Mouse (Mus musculus): ENCODE data around the gene Olfr115. TPM values are rescaled to one million over a fixed set of nuclear protein-coding genes. Genes with fewer than 3 reads are reported as not detected.

The Olfr115 gene
- not detected for polyA plus RNA-seq (2017; shearing (Covaris generic))

GRCm38 (mm10) chr17:37627009-37627408, at the start of gene Olfr115, which contains the start of gene Olfr116:
Olfr115 (minus strand) TSS chr17:37627109.
Olfr116 (minus strand) TSS chr17:37627199.

GRCm38 (mm10) chr17:37666688-37667087, 39.8 kb upstream of the Olfr115 start, which contains the start of gene Olfr118:
Olfr118 (plus strand) TSS chr17:37666988.

GRCm38 (mm10) chr17:37663682-37664081, 36.8 kb upstream of the Olfr115 start, which contains the start of gene Olfr117:
Olfr117 (minus strand) TSS chr17:37663782.

GRCm38 (mm10) chr17:37592643-37593042, 34.3 kb downstream of the Olfr115 start, which contains the start of gene Olfr114:
Olfr114 (minus strand) TSS chr17:37592743.

GRCm38 (mm10) chr17:37577563-37577962, 49.3 kb downstream of the Olfr115 start, which contains the start of gene Olfr113:
Olfr113 (minus strand) TSS chr17:37577663.

GRCm38 (mm10) chr17:37569351-37569750, 57.6 kb downstream of the Olfr115 start, which contains the start of gene Olfr112:
Olfr112 (minus strand) TSS chr17:37569451.

Other genes starting within 250 kb of the Olfr115 start
- gene Olfr105-ps, start 248.1 kb downstream of the Olfr115 start, polyA plus RNA-seq (2017; shearing (Covaris generic)), result not detected
- not detected for gene Olfr106-ps, start 236.7 kb downstream of the Olfr115 start, polyA plus RNA-seq (2017; shearing (Covaris generic))
- gene Olfr107, start 227.9 kb downstream of the Olfr115 start, polyA plus RNA-seq (2017; shearing (Covaris generic)), result under 1 TPM; 0.04 to 0.09 TPM
- not detected for gene Olfr108, start 181.6 kb downstream of the Olfr115 start, polyA plus RNA-seq (2017; shearing (Covaris generic))
- under 1 TPM in 1 of 2 experiments, not detected in 1; 0.10 TPM for gene Olfr109, start 168.2 kb downstream of the Olfr115 start, polyA plus RNA-seq (2017; shearing (Covaris generic))
- gene H2-M2, start 143.6 kb downstream of the Olfr115 start, polyA plus RNA-seq (2017; shearing (Covaris generic)), result 1 to 10 TPM in 1 of 2 experiments, under 1 TPM in 1; 0.37 to 2.2 TPM
- not detected for gene Olfr110, start 134.6 kb downstream of the Olfr115 start, polyA plus RNA-seq (2017; shearing (Covaris generic))
- gene Olfr111, start 119.1 kb downstream of the Olfr115 start, polyA plus RNA-seq (2017; shearing (Covaris generic)), result not detected
- gene Olfr112, start 57.7 kb downstream of the Olfr115 start, polyA plus RNA-seq (2017; shearing (Covaris generic)), result not detected
- gene Olfr113, start 49.4 kb downstream of the Olfr115 start, polyA plus RNA-seq (2017; shearing (Covaris generic)), result not detected
- gene Olfr114, start 34.4 kb downstream of the Olfr115 start, polyA plus RNA-seq (2017; shearing (Covaris generic)), result not detected
- gene Olfr116, start 90 bp upstream of the Olfr115 start, polyA plus RNA-seq (2017; shearing (Covaris generic)), result not detected
- under 1 TPM in 1 of 2 experiments, not detected in 1; 0.09 TPM for gene Olfr117, start 36.7 kb upstream of the Olfr115 start, polyA plus RNA-seq (2017; shearing (Covaris generic))
- gene Olfr118, start 39.9 kb upstream of the Olfr115 start, polyA plus RNA-seq (2017; shearing (Covaris generic)), result under 1 TPM in 1 of 2 experiments, not detected in 1; 0.08 TPM
- gene Olfr119, start 69.5 kb upstream of the Olfr115 start, polyA plus RNA-seq (2017; shearing (Covaris generic)), result under 1 TPM in 1 of 2 experiments, not detected in 1; 0.12 TPM
- not detected for gene Olfr120, start 94.7 kb upstream of the Olfr115 start, polyA plus RNA-seq (2017; shearing (Covaris generic))
- gene Olfr121, start 121.7 kb upstream of the Olfr115 start, polyA plus RNA-seq (2017; shearing (Covaris generic)), result not detected
- under 1 TPM in 1 of 2 experiments, not detected in 1; 0.29 TPM for gene Olfr122, start 141.5 kb upstream of the Olfr115 start, polyA plus RNA-seq (2017; shearing (Covaris generic))
- gene Olfr123, start 166.4 kb upstream of the Olfr115 start, polyA plus RNA-seq (2017; shearing (Covaris generic)), result not detected
- not detected for gene Olfr124, start 172.8 kb upstream of the Olfr115 start, polyA plus RNA-seq (2017; shearing (Covaris generic))
- not detected for gene Olfr125, start 205.8 kb upstream of the Olfr115 start, polyA plus RNA-seq (2017; shearing (Covaris generic))
- under 1 TPM in 1 of 2 experiments, not detected in 1; 0.20 TPM for gene Olfr126, start 220.4 kb upstream of the Olfr115 start, polyA plus RNA-seq (2017; shearing (Covaris generic))